Mouse (Mus musculus): ENCODE data around the gene Miox.

DNA sequence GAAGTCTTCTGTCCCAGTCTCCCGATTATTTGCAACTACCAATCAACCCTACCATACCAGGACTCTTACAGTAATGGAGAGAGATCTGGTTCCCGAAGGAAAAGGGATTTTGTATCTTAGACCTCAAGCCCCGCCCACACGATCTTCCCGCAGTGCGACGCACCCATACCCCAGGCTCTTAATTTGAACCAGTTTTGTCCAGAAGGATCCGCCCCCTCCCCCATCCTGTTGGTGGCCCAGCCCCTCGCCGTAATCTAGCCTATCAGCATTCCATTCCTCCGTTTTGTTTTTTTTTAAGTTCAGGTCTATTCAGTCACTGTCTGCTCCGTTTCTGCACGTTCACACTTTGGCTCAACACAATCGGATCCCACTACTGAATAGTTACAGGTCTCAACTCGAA, 22.2 kb downstream of the Miox start:
- TF ChIP-seq CTCF (IDR thresholded peaks at IDR 0.05; ENCODE audit: borderline replicate concordance, control insufficient read depth, extremely low read depth, insufficient read depth, low read length, poor library complexity) (no peak), POLR2A (IDR thresholded peaks at IDR 0.05; ENCODE audit: control insufficient read depth, extremely low read depth, insufficient read depth, low read length, poor library complexity) (no peak)

All from thymus, adult 2 months (tissue).